In the genomic region with DNA sequence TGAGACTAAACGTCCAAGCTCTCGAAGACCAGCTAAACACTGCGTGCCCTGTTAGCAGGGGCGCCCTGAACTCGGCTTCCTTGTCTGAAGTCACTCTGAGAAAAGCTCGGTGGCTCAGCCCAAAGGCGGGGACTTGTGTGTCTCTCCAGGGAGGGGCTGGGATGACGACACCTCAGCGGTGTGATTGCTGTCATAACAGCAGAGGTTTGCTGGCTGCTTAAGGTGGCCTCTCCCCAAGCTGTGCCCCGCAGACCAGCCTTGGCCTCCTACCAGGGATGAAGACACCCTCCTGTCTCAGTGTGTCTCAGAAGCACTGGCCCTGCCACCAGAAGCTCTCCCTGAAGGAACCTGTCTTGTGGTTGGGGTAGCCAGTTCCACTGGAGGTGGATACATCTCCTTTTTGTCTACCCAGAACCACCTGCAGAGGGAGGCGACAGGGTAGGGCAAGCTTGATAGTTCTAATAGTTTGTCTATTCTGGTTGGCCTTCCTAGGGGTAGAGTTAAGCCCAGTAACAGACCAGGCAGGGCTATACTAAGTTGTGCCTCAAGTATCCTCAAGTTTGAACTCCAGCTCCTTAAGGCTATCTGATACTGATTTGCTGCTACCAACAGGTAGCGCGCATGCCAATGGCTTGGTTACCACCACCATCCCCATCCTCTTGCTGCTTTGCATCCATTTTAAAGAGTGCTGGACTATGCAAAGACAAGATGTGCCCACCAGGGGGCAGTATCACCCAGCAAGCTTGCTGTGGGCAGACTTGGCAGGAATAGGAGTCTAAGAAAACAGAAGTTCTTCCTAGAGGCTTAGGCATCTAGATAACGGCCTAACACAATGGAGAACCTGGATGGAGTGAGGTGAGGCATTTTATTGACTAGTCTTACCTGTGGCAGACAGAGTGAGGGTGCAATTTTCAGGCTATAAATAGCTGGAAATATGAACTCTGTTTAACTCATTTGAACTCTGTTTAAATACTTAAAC, we compare ENCODE assay signal across 8 mouse cellular contexts.
A peak's percentile ranks its signal among the peaks of the same experiment; 100 is the strongest.
DNase-seq lines count a peak whose midpoint lies in the region; ATAC-seq and TF ChIP-seq lines count a peak whose summit lies in the region.

No protein-coding gene starts in this region.

- peak; percentile 81; the same call in 1 of the 2 replicates for TF ChIP-seq CTCF in brain, embryonic 14.5 days (IDR thresholded peaks at IDR 0.05; ENCODE audit: borderline replicate concordance, extremely low read depth, insufficient read depth, insufficient read length)

- H3K27ac ChIP-seq in heart, embryonic 10.5 days, result no peak overlapping the region
- no peak overlapping the region for H3K27ac ChIP-seq in hindbrain, embryonic 12.5 days
- no peak overlapping the region for H3K27ac ChIP-seq in stomach, embryonic 14.5 days (ENCODE audit: low read length)

- no peaks in the 10 kb centered on the region for H3K4me1 ChIP-seq in heart, embryonic 10.5 days
- H3K4me1 ChIP-seq in hindbrain, embryonic 12.5 days, result no peaks in the 10 kb centered on the region
- no peaks in the 10 kb centered on the region for H3K4me1 ChIP-seq in stomach, embryonic 14.5 days (ENCODE audit: control insufficient read depth, insufficient read depth, low read length)

- no peaks in the 10 kb centered on the region for H3K27me3 ChIP-seq in heart, embryonic 10.5 days (ENCODE audit: insufficient read depth, poor library complexity, severe bottlenecking)
- H3K27me3 ChIP-seq in hindbrain, embryonic 12.5 days, result no peaks in the 10 kb centered on the region
- no peaks in the 10 kb centered on the region for H3K27me3 ChIP-seq in stomach, embryonic 14.5 days (ENCODE audit: control insufficient read depth, insufficient read depth, low read length)

- no peak overlapping the region for H3K4me3 ChIP-seq in heart, embryonic 10.5 days
- no peak overlapping the region for H3K4me3 ChIP-seq in hindbrain, embryonic 12.5 days
- H3K4me3 ChIP-seq in stomach, embryonic 14.5 days (ENCODE audit: low read depth, low read length), result no peak overlapping the region

- no peak overlapping the region for H3K9ac ChIP-seq in hindbrain, embryonic 12.5 days
- H3K9ac ChIP-seq in stomach, embryonic 14.5 days (replicated peaks; ENCODE audit: low read depth, low read length), result no peak overlapping the region

- no peak for TF ChIP-seq POLR2A in brain, embryonic 14.5 days (IDR thresholded peaks at IDR 0.05; ENCODE audit: borderline replicate concordance, extremely low read depth, insufficient read depth, insufficient read length, poor library complexity, severe bottlenecking)

- peaks cover 51% of the 10 kb centered on the region for H3K36me3 ChIP-seq in heart, embryonic 10.5 days
- peaks cover 43% of the 10 kb centered on the region for H3K36me3 ChIP-seq in hindbrain, embryonic 12.5 days
- H3K36me3 ChIP-seq in stomach, embryonic 14.5 days (ENCODE audit: control insufficient read depth, insufficient read depth, low read length), result no peaks in the 10 kb centered on the region; the same call in 1 of the 2 replicates

- ATAC-seq in hindbrain, embryonic 12.5 days (ENCODE audit: low FRiP score), result peak; percentile 11; the same call in 1 of the 2 replicates
- ATAC-seq in megakaryocyte progenitor cell, adult 5-6 weeks (replicated peaks; ENCODE audit: poor library complexity), result peak; percentile 98
- peak; percentile 61; the same call in 1 of the 2 replicates for ATAC-seq in stomach, embryonic 14.5 days (ENCODE audit: insufficient number of reproducible peaks, insufficient read depth, low FRiP score, low read depth)

- no peaks in the 10 kb centered on the region for H3K9me3 ChIP-seq in heart, embryonic 10.5 days
- no peaks in the 10 kb centered on the region for H3K9me3 ChIP-seq in hindbrain, embryonic 12.5 days (replicated peaks)
- no peaks in the 10 kb centered on the region for H3K9me3 ChIP-seq in stomach, embryonic 14.5 days (ENCODE audit: control insufficient read depth, low read depth, low read length)

- H3K4me2 ChIP-seq in hindbrain, embryonic 12.5 days (replicated peaks), result no peak overlapping the region
- H3K4me2 ChIP-seq in stomach, embryonic 14.5 days (replicated peaks; ENCODE audit: low read depth, low read length), result no peak overlapping the region

- WGBS in heart, embryonic 10.5 days, result 74% methylated on average over 14 of the region's 14 CpGs
- WGBS in hindbrain, embryonic 12.5 days, result 81% methylated on average over 14 of the region's 14 CpGs
- WGBS in stomach, embryonic 14.5 days, result 76% methylated on average over 14 of the region's 14 CpGs

- peak; percentile 51 to 84 for DNase-seq in heart, adult 18-20 months
- DNase-seq in heart, embryonic 10.5 days (ENCODE audit: low spot score), result no peak
- DNase-seq in brain, embryonic 14.5 days (ENCODE audit: low read depth), result peak; percentile 79
- DNase-seq in fat pad, adult 2 months (ENCODE audit: extremely low read depth, low read depth, low spot score), result peak; percentile 40
- DNase-seq in layer of hippocampus, postnatal 36 days, result peak; percentile 59 to 70

Comparison
In these comparisons a context has a peak if more than half of its experiments do, and no peak if none do; other contexts are left out.
1. ATAC-seq: peak in every context shown above with its lines; median percentile 98 in megakaryocyte progenitor cell, adult 5-6 weeks; 61 in stomach, embryonic 14.5 days; 11 in hindbrain, embryonic 12.5 days.